Mouse (Mus musculus) forebrain, embryonic 14.5 days (tissue): Measurements from ENCODE around the gene Nfatc3. TPM values are rescaled to one million over a fixed set of nuclear protein-coding genes. Genes with fewer than 3 reads are reported as not detected.
"Not testable (repeated sequence)": the region's sequence is repeated elsewhere in the genome, so short reads cannot be mapped to it uniquely, and the experiment has no call there.

ENCODE experiments used
- ATAC-seq: fragments of 200-750 bp; cut with Nextera tagmentation; 2 replicates; pipeline ENCODE4 v1.8.0; 2017; ENCODE audit warnings: mild to moderate bottlenecking, moderate library complexity
- DNase-seq: peaks from one replicate; pipeline ENCODE4 v3.0.0-alpha.2; 2015; ENCODE audit warnings: low spot score
- H3K27ac ChIP-seq: fragments of 300-500 bp; sonication (generic); 2 replicates; pipeline ENCODE4 v1.5.1; 2014; ENCODE audit warnings: low read depth, mild to moderate bottlenecking, control low read depth, low read length, moderate library complexity
- H3K27me3 ChIP-seq: fragments of 300-500 bp; sonication (generic); replicated peaks from 2 replicates; pipeline ENCODE4 v1.6.1; 2014; ENCODE audit warnings: low read length, control low read depth, mixed read lengths; ENCODE audit not compliant: control insufficient read depth, insufficient read depth
- H3K36me3 ChIP-seq: fragments of 300-500 bp; sonication (generic); 2 replicates; pipeline ENCODE4 v1.6.1; 2014; ENCODE audit warnings: low read length, control low read depth; ENCODE audit not compliant: control insufficient read depth, insufficient read depth
- H3K4me1 ChIP-seq: fragments of 300-500 bp; sonication (generic); 2 replicates; pipeline ENCODE4 v1.6.1; 2014; ENCODE audit warnings: antibody characterized with exemption, low read length, control low read depth; ENCODE audit not compliant: control insufficient read depth, insufficient read depth
- H3K4me2 ChIP-seq: fragments of 300-500 bp; sonication (generic); 2 replicates; pipeline ENCODE4 v1.6.1; 2014; ENCODE audit warnings: mild to moderate bottlenecking, control low read depth, low read length
- H3K4me3 ChIP-seq: fragments of 300-500 bp; sonication (generic); 2 replicates; pipeline ENCODE4 v1.5.1; 2014; ENCODE audit warnings: low read depth, low read length, control low read depth
- H3K9ac ChIP-seq: fragments of 300-500 bp; sonication (generic); 2 replicates; pipeline ENCODE4 v1.6.1; 2014; ENCODE audit warnings: mild to moderate bottlenecking, low read length, control low read depth, moderate library complexity
- H3K9me3 ChIP-seq: fragments of 300-500 bp; sonication (generic); replicated peaks from 2 replicates; pipeline ENCODE4 v1.6.1; 2016; ENCODE audit warnings: low read length, control low read depth, mixed read lengths; ENCODE audit not compliant: control insufficient read depth
- WGBS: fragments of 180-500 bp; shearing (Covaris S2); extraction: QIAGEN DNeasy Blood & Tissue Kit; methylation state at CpG from one replicate; pipeline ENCODE4 v1.1.7; 2014; 5-methylcytosine and 5-hydroxymethylcytosine counted together
- polyA plus RNA-seq: library from polyadenylated mRNA; unstranded; fragments of >200 nt; fragmentation: Nextera tagmentation; extraction: Ambion mirVana; gene quantifications from 2 replicates; pipeline ENCODE4 v1.2.1, GENCODE M21; 2014

Nfatc3 gene
- 2.6 and 2.7 TPM in 2 replicates for polyA plus RNA-seq

GRCm38 (mm10) chr8:106058731-106059612 is at the start of gene Nfatc3:
TSS of gene Nfatc3 (plus strand) at chr8:106058840.
- ATAC-seq (peak; percentile 99), DNase-seq (peak; percentile 99)
- H3K4me1 ChIP-seq, result peaks cover 19% of the 10 kb centered on the region
- WGBS, result 1% methylated on average over 41 of the region's 52 CpGs
- H3K27me3 ChIP-seq, result no peaks in the 10 kb centered on the region
- H3K9ac ChIP-seq, result peak within 1 kb of the TSS; percentile 81
- peak within 1 kb of the TSS; percentile 92 for H3K4me3 ChIP-seq
- peaks cover 4% of the 10 kb centered on the region; the same call in 1 of the 2 replicates for H3K36me3 ChIP-seq
- no peaks in the 10 kb centered on the region for H3K9me3 ChIP-seq
- H3K4me2 ChIP-seq, result peak within 1 kb of the TSS; percentile 82
- peak within 1 kb of the TSS; percentile 86 for H3K27ac ChIP-seq

- peak overlapping the region; percentile 90 for H3K9ac ChIP-seq
- peaks cover 8% of the 10 kb centered on the region for H3K4me1 ChIP-seq
- peak overlapping the region; percentile 99 for H3K4me2 ChIP-seq
- H3K36me3 ChIP-seq, result no peaks in the 10 kb centered on the region
- H3K27me3 ChIP-seq, result no peaks in the 10 kb centered on the region
- ATAC-seq (peak; percentile 97), DNase-seq (peak; percentile 97)
- H3K9me3 ChIP-seq, result no peaks in the 10 kb centered on the region
- H3K27ac ChIP-seq, result peak overlapping the region; percentile 68; the same call in 1 of the 2 replicates
- WGBS, result 2% methylated on average over 74 of the region's 74 CpGs
- H3K4me3 ChIP-seq, result peak overlapping the region; percentile 88
These were observed 47.6 kb upstream of the Nfatc3 start for GRCm38 (mm10) chr8:106010748-106011642.

GRCm38 (mm10) chr8:106011643-106011986 is 47.0 kb upstream of the Nfatc3 start, which contains the start of gene Ddx28:
TSS of gene Ddx28 (minus strand) at chr8:106011882.
- no peaks in the 10 kb centered on the region for H3K9me3 ChIP-seq
- H3K4me3 ChIP-seq, result peak within 1 kb of the TSS; percentile 88
- DNase-seq (no peak), ATAC-seq (peak; percentile 35; the same call in 1 of the 2 replicates)
- no peaks in the 10 kb centered on the region for H3K36me3 ChIP-seq
- H3K4me1 ChIP-seq, result peaks cover 8% of the 10 kb centered on the region
- peak within 1 kb of the TSS; percentile 99 for H3K4me2 ChIP-seq
- peak within 1 kb of the TSS; percentile 90 for H3K9ac ChIP-seq
- H3K27me3 ChIP-seq, result no peaks in the 10 kb centered on the region
- 3% methylated on average over 6 of the region's 6 CpGs for whole genome bisulfite sequencing
- peak within 1 kb of the TSS; percentile 68; the same call in 1 of the 2 replicates for H3K27ac ChIP-seq

GRCm38 (mm10) chr8:106012203-106012602 is 46.4 kb upstream of the Nfatc3 start:
- not testable (repeated sequence) for H3K4me1 ChIP-seq, ATAC-seq, DNase-seq, H3K9me3 ChIP-seq, H3K27me3 ChIP-seq, H3K36me3 ChIP-seq, H3K27ac ChIP-seq
- Histone ChIP-seq H3K4me3 (peak overlapping the region; percentile 88; the same call in 1 of the 2 replicates), H3K9ac (peak overlapping the region; percentile 90), H3K4me2 (peak overlapping the region; percentile 99)
- 86% methylated on average over 8 of the region's 8 CpGs for WGBS

GRCm38 (mm10) chr8:106016284-106016683 is 42.4 kb upstream of the Nfatc3 start:
- H3K4me2 ChIP-seq, result no peak overlapping the region
- WGBS, result 93% methylated on average over 6 of the region's 6 CpGs
- ATAC-seq, result no peak

GRCm38 (mm10) chr8:106017130-106017529 is 41.5 kb upstream of the Nfatc3 start:
- no peak overlapping the region for H3K9ac ChIP-seq
- H3K9me3 ChIP-seq, result no peaks in the 10 kb centered on the region
- 0 out of 2 replicates have a peak, but pooled peaks cover 14% of the 10 kb centered on the region for H3K36me3 ChIP-seq
- H3K4me2 ChIP-seq, result no peak overlapping the region
- H3K4me1 ChIP-seq, result no peaks in the 10 kb centered on the region
- no peak for ATAC-seq
- no peak for DNase-seq
- H3K27me3 ChIP-seq, result no peaks in the 10 kb centered on the region
- no peak overlapping the region for H3K4me3 ChIP-seq
- H3K27ac ChIP-seq, result no peak overlapping the region
- WGBS, result 95% methylated on average over 7 of the region's 7 CpGs

More at GRCm38 (mm10) chr8:106016284-106016683, 42.4 kb upstream of the Nfatc3 start:
- no peaks in the 10 kb centered on the region for H3K27me3 ChIP-seq
- H3K9ac ChIP-seq, result no peak overlapping the region
- no peak overlapping the region for H3K27ac ChIP-seq
- H3K4me1 ChIP-seq, result no peaks in the 10 kb centered on the region
- H3K36me3 ChIP-seq, result 0 out of 2 replicates have a peak, but pooled peaks cover 14% of the 10 kb centered on the region
- no peak overlapping the region for H3K4me3 ChIP-seq
- no peak for DNase-seq
- H3K9me3 ChIP-seq, result no peaks in the 10 kb centered on the region

GRCm38 (mm10) chr8:106018039-106018438 is 40.6 kb upstream of the Nfatc3 start:
- Histone ChIP-seq H3K4me1 (no peaks in the 10 kb centered on the region), H3K27ac (no peak overlapping the region), H3K9me3 (no peaks in the 10 kb centered on the region), H3K4me3 (no peak overlapping the region), H3K27me3 (no peaks in the 10 kb centered on the region), H3K4me2 (no peak overlapping the region), H3K9ac (no peak overlapping the region), H3K36me3 (0 out of 2 replicates have a peak, but pooled peaks cover 14% of the 10 kb centered on the region)
- no peak for ATAC-seq
- WGBS, result 95% methylated on average over 3 of the region's 3 CpGs
- DNase-seq, result no peak

GRCm38 (mm10) chr8:106022483-106022882 is 36.2 kb upstream of the Nfatc3 start:
- no peaks in the 10 kb centered on the region for H3K9me3 ChIP-seq
- H3K36me3 ChIP-seq, result peaks cover 20% of the 10 kb centered on the region; the same call in 1 of the 2 replicates
- DNase-seq (peak; percentile 87), ATAC-seq (0 out of 2 replicates have a peak, but pooled peaks have one; percentile 42)
- no peak overlapping the region for H3K4me3 ChIP-seq
- no peak overlapping the region for H3K9ac ChIP-seq
- H3K27ac ChIP-seq, result no peak overlapping the region
- H3K4me2 ChIP-seq, result no peak overlapping the region
- no peaks in the 10 kb centered on the region for H3K4me1 ChIP-seq
- no peaks in the 10 kb centered on the region for H3K27me3 ChIP-seq
